Mouse (Mus musculus) thymus, adult 2 months (tissue): ENCODE data around the gene Lrrtm1. TPM values are rescaled to one million over a fixed set of nuclear protein-coding genes. Genes with fewer than 3 reads are reported as not detected.

Experiments
- DNase-seq: peaks from one replicate; pipeline ENCODE4 v3.0.0; 2021
- H3K27ac ChIP-seq: fragments of 200-500 bp; 2 replicates; pipeline ENCODE4 v1.5.1; 2012; ENCODE audit warnings: low read length, control low read depth; ENCODE audit not compliant: control insufficient read depth, insufficient read depth
- H3K27me3 ChIP-seq: fragments of 200-500 bp; 2 replicates; pipeline ENCODE4 v1.6.1; 2012; ENCODE audit warnings: mild to moderate bottlenecking, low read length, moderate library complexity, mixed read lengths; ENCODE audit not compliant: control insufficient read depth, insufficient read depth
- H3K36me3 ChIP-seq: fragments of 200-500 bp; 2 replicates; pipeline ENCODE4 v1.6.1; 2012; ENCODE audit warnings: mild to moderate bottlenecking, low read length, moderate library complexity; ENCODE audit not compliant: control insufficient read depth, insufficient read depth
- H3K4me1 ChIP-seq: fragments of 200-500 bp; replicated peaks from 2 replicates; pipeline ENCODE4 v1.6.1; 2012; ENCODE audit warnings: low read length; ENCODE audit not compliant: control insufficient read depth, insufficient read depth
- H3K4me3 ChIP-seq: fragments of 200-500 bp; 2 replicates; pipeline ENCODE4 v1.5.1; 2012; ENCODE audit warnings: mild to moderate bottlenecking, low read length, control low read depth, moderate library complexity; ENCODE audit not compliant: control insufficient read depth, insufficient read depth
- CTCF ChIP-seq: fragments of 200-500 bp; IDR thresholded peaks from 2 replicates; pipeline ENCODE4 v1.5.1; 2012; ENCODE audit warnings: mild to moderate bottlenecking, control low read depth, low read length, moderate library complexity, borderline replicate concordance; ENCODE audit not compliant: control insufficient read depth, poor library complexity, insufficient read depth; ENCODE audit errors: extremely low read depth
- POLR2A ChIP-seq: fragments of 200-500 bp; IDR thresholded peaks from 2 replicates; pipeline ENCODE4 v1.6.1; 2012; ENCODE audit warnings: mild to moderate bottlenecking, low read length, control low read depth, moderate library complexity; ENCODE audit not compliant: control insufficient read depth, poor library complexity, insufficient read depth; ENCODE audit errors: extremely low read depth
- WGBS: fragments of 180-500 bp; shearing (Covaris S2); methylation state at CpG from one replicate; pipeline ENCODE4 v1.1.7; 2018; 5-methylcytosine and 5-hydroxymethylcytosine counted together
- polyA plus RNA-seq: library from polyadenylated mRNA; depleted of rRNA; stranded (reverse); fragments of >200 nt; gene quantifications from 2 replicates; pipeline ENCODE4 v1.2.3, GENCODE M21; 2012

Lrrtm1 gene
- polyA plus RNA-seq, 1 experiment = 0.30 TPM

DNA sequence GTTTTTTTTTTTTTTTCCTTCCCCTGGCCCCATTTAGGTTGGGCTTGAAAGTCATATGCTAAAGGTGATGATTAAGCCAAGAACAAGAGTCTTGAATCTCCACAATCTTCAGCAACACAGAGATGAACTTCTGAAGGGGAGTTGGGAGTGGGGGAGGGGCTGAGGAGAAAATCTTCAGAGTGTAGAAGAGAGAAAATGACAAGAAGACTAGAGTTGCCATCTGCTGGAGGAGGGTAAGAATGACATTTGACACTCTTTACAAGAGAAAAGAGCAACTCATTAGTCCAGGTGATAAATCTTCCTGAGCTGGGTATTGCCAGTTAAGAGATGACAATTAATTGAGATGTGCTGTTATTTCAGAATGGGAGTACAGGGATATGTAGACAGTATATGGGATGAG, 23.6 kb upstream of the Lrrtm1 start:
- H3K36me3 ChIP-seq = no peaks in the 10 kb centered on the region
- no peaks in the 10 kb centered on the region for H3K4me1 ChIP-seq
- H3K4me3 ChIP-seq = no peak overlapping the region
- no peak for DNase-seq
- H3K27me3 ChIP-seq = no peaks in the 10 kb centered on the region
- no peak overlapping the region for H3K27ac ChIP-seq
- no peak for TF ChIP-seq CTCF
- no peak for TF ChIP-seq POLR2A

- no peaks in the 10 kb centered on the region for H3K36me3 ChIP-seq
- DNase-seq = no peak
- H3K4me1 ChIP-seq = no peaks in the 10 kb centered on the region
- WGBS = 86% methylated on average over 4 of the region's 4 CpGs
- no peaks in the 10 kb centered on the region for H3K27me3 ChIP-seq
- H3K27ac ChIP-seq = no peak overlapping the region
- H3K4me3 ChIP-seq = no peak overlapping the region
- TF ChIP-seq CTCF (no peak), POLR2A (no peak)
Observed at GRCm38 (mm10) chr6:77220776-77221175, 21.7 kb upstream of the Lrrtm1 start.

GRCm38 (mm10) chr6:77222849-77223638, 19.4 kb upstream of the Lrrtm1 start:
- TF ChIP-seq POLR2A (no peak), CTCF (no peak)
- H3K4me3 ChIP-seq = no peak overlapping the region
- WGBS = 83% methylated on average over 16 of the region's 16 CpGs
- no peak overlapping the region for H3K27ac ChIP-seq
- H3K4me1 ChIP-seq = no peaks in the 10 kb centered on the region
- no peak for DNase-seq
- H3K27me3 ChIP-seq = no peaks in the 10 kb centered on the region
- no peaks in the 10 kb centered on the region for H3K36me3 ChIP-seq

- Histone ChIP-seq H3K4me3 (no peak overlapping the region), H3K36me3 (no peaks in the 10 kb centered on the region), H3K27ac (no peak overlapping the region), H3K27me3 (no peaks in the 10 kb centered on the region; the same call in 1 of the 2 replicates), H3K4me1 (no peaks in the 10 kb centered on the region)
- DNase-seq = no peak
- TF ChIP-seq POLR2A (no peak), CTCF (no peak)
- 6% methylated on average over 1 of the region's 1 CpGs for WGBS
Observed at GRCm38 (mm10) chr6:77240426-77240825, 2.1 kb upstream of the Lrrtm1 start.

GRCm38 (mm10) chr6:77243541-77244231, 1.2 kb downstream of the Lrrtm1 start:
- no peak for DNase-seq
- WGBS = 3% methylated on average over 43 of the region's 43 CpGs
- Histone ChIP-seq H3K4me1 (no peaks in the 10 kb centered on the region), H3K36me3 (no peaks in the 10 kb centered on the region), H3K4me3 (no peak overlapping the region), H3K27me3 (no peaks in the 10 kb centered on the region; the same call in 1 of the 2 replicates), H3K27ac (no peak overlapping the region)
- TF ChIP-seq CTCF (no peak), POLR2A (no peak)

GRCm38 (mm10) chr6:77253480-77253879, 11.0 kb downstream of the Lrrtm1 start:
- WGBS = 82% methylated on average over 5 of the region's 5 CpGs
- DNase-seq = no peak
- H3K27ac ChIP-seq = no peak overlapping the region
- no peaks in the 10 kb centered on the region for H3K36me3 ChIP-seq
- no peak overlapping the region for H3K4me3 ChIP-seq
- TF ChIP-seq POLR2A (no peak), CTCF (no peak)
- H3K27me3 ChIP-seq = no peaks in the 10 kb centered on the region
- H3K4me1 ChIP-seq = no peaks in the 10 kb centered on the region
